Mouse (Mus musculus) testis, adult 2 months (tissue): ENCODE results near the gene Methig1. TPM values are rescaled to one million over a fixed set of nuclear protein-coding genes. Genes with fewer than 3 reads are reported as not detected.
"Not testable (repeated sequence)": the region's sequence is repeated elsewhere in the genome, so short reads cannot be mapped to it uniquely, and the experiment has no call there.

Experiments
- H3K27ac ChIP-seq: fragments of 200-500 bp; 2 replicates; pipeline ENCODE4 v1.5.1; 2012; ENCODE audit warnings: low read depth, low read length; ENCODE audit not compliant: control insufficient read depth, insufficient read depth
- H3K27me3 ChIP-seq: fragments of 200-500 bp; 2 replicates; pipeline ENCODE4 v1.6.1; 2012; ENCODE audit warnings: mild to moderate bottlenecking, low read length, moderate library complexity; ENCODE audit not compliant: control insufficient read depth, insufficient read depth
- H3K36me3 ChIP-seq: fragments of 200-500 bp; 2 replicates; pipeline ENCODE4 v1.6.1; 2012; ENCODE audit warnings: mild to moderate bottlenecking, low read length; ENCODE audit not compliant: control insufficient read depth, insufficient read depth
- H3K4me1 ChIP-seq: fragments of 200-500 bp; 2 replicates; pipeline ENCODE4 v1.6.1; 2012; ENCODE audit warnings: low read length; ENCODE audit not compliant: control insufficient read depth, insufficient read depth
- H3K4me3 ChIP-seq: fragments of 200-500 bp; 2 replicates; pipeline ENCODE4 v1.5.1; 2012; ENCODE audit warnings: low read depth, mild to moderate bottlenecking, low read length, moderate library complexity, mixed read lengths; ENCODE audit not compliant: control insufficient read depth
- CTCF ChIP-seq: fragments of 200-500 bp; IDR thresholded peaks from 2 replicates; pipeline ENCODE4 v1.5.1; 2012; ENCODE audit warnings: low read depth, mild to moderate bottlenecking, inconsistent platforms, low read length, moderate library complexity; ENCODE audit not compliant: control insufficient read depth, insufficient read depth, insufficient replicate concordance
- POLR2A ChIP-seq: fragments of 200-500 bp; IDR thresholded peaks from 2 replicates; pipeline ENCODE4 v1.6.1; 2012; ENCODE audit warnings: low read depth, mild to moderate bottlenecking, inconsistent platforms, low read length, moderate library complexity; ENCODE audit not compliant: control insufficient read depth
- polyA plus RNA-seq: library from polyadenylated mRNA; depleted of rRNA; stranded (reverse); fragments of >200 nt; gene quantifications from 2 replicates; pipeline ENCODE4 v1.2.3, GENCODE M21; 2012

The Methig1 gene
- polyA plus RNA-seq, 1 experiment = not detected

- H3K27me3 ChIP-seq = no peaks in the 10 kb centered on the region
- TF ChIP-seq POLR2A = no peak
- TF ChIP-seq CTCF = no peak
- H3K4me1 ChIP-seq = no peaks in the 10 kb centered on the region
- H3K4me3 ChIP-seq = no peak overlapping the region
- no peak overlapping the region for H3K27ac ChIP-seq
- no peaks in the 10 kb centered on the region for H3K36me3 ChIP-seq
Measured at GRCm38 (mm10) chr15:100330739-100331138, 22.2 kb upstream of the Methig1 start.

- H3K4me1 ChIP-seq, H3K36me3 ChIP-seq, H3K4me3 ChIP-seq, H3K27me3 ChIP-seq, H3K27ac ChIP-seq: not testable (repeated sequence)
Measured at GRCm38 (mm10) chr15:100332077-100332961, 20.6 kb upstream of the Methig1 start.

- H3K4me3 ChIP-seq = no peak within 1 kb of the TSS
- TF ChIP-seq CTCF = no peak
- no peak for TF ChIP-seq POLR2A
- H3K27me3 ChIP-seq = no peaks in the 10 kb centered on the region
- H3K27ac ChIP-seq = no peak within 1 kb of the TSS
- no peaks in the 10 kb centered on the region for H3K36me3 ChIP-seq
- no peaks in the 10 kb centered on the region for H3K4me1 ChIP-seq
Measured at GRCm38 (mm10) chr15:100334629-100335028, 18.3 kb upstream of the Methig1 start, which contains the start of gene Mettl7a3. Gene Mettl7a3 (plus strand): TSS chr15:100334929.

- not testable (repeated sequence) for H3K4me3 ChIP-seq, H3K27me3 ChIP-seq, H3K4me1 ChIP-seq, H3K36me3 ChIP-seq, H3K27ac ChIP-seq
Measured at GRCm38 (mm10) chr15:100337328-100337727, 15.6 kb upstream of the Methig1 start.

- not testable (repeated sequence) for H3K4me3 ChIP-seq
Measured at GRCm38 (mm10) chr15:100337847-100338246, 15.1 kb upstream of the Methig1 start.

GRCm38 (mm10) chr15:100341314-100341980 lies 11.5 kb upstream of the Methig1 start:
- not testable (repeated sequence) for H3K27ac ChIP-seq, H3K4me1 ChIP-seq, H3K4me3 ChIP-seq, H3K36me3 ChIP-seq, H3K27me3 ChIP-seq

More at GRCm38 (mm10) chr15:100337847-100338246, 15.1 kb upstream of the Methig1 start:
- not testable (repeated sequence) for H3K27ac ChIP-seq, H3K36me3 ChIP-seq, H3K27me3 ChIP-seq, H3K4me1 ChIP-seq

GRCm38 (mm10) chr15:100345484-100345883 lies 7.5 kb upstream of the Methig1 start:
- no peaks in the 10 kb centered on the region for H3K27me3 ChIP-seq
- H3K4me1 ChIP-seq = no peaks in the 10 kb centered on the region; the same call in 1 of the 2 replicates
- H3K36me3 ChIP-seq = no peaks in the 10 kb centered on the region
- TF ChIP-seq CTCF = no peak
- H3K4me3 ChIP-seq = no peak overlapping the region
- no peak overlapping the region for H3K27ac ChIP-seq

- Histone ChIP-seq H3K27me3 (no peaks in the 10 kb centered on the region), H3K4me3 (no peak overlapping the region), H3K27ac (no peak overlapping the region), H3K36me3 (no peaks in the 10 kb centered on the region), H3K4me1 (no peaks in the 10 kb centered on the region; the same call in 1 of the 2 replicates)
- no peak for TF ChIP-seq CTCF
- no peak for TF ChIP-seq POLR2A
Measured at GRCm38 (mm10) chr15:100346761-100347160, 6.2 kb upstream of the Methig1 start.
